Mouse (Mus musculus) spleen, adult 2 months (tissue): ENCODE measurements around the gene Srp72. TPM values are rescaled to one million over a fixed set of nuclear protein-coding genes. Genes with fewer than 3 reads are reported as not detected.

Experiments
- DNase-seq, 2 experiments: peaks; one replicate each; pipeline versions ENCODE4 v3.0.0 to v3.0.0-alpha.2; 2012 to 2021; ENCODE audit warnings: low spot score in 2 of 2, low read depth in 1 of 2
- H3K27ac ChIP-seq: fragments of 200-500 bp; 2 replicates; pipeline ENCODE4 v1.5.1; 2012; ENCODE audit warnings: low read length, inconsistent platforms; ENCODE audit not compliant: insufficient read depth
- H3K27me3 ChIP-seq: fragments of 200-500 bp; 2 replicates; pipeline ENCODE4 v1.6.1; 2012; ENCODE audit warnings: mild to moderate bottlenecking, moderate library complexity, low read length, inconsistent platforms; ENCODE audit not compliant: control insufficient read depth, insufficient read depth
- H3K36me3 ChIP-seq: fragments of 200-500 bp; 2 replicates; pipeline ENCODE4 v1.6.1; 2012; ENCODE audit warnings: mild to moderate bottlenecking, low read length, inconsistent platforms; ENCODE audit not compliant: control insufficient read depth, insufficient read depth
- H3K4me1 ChIP-seq: fragments of 200-500 bp; 2 replicates; pipeline ENCODE4 v1.6.1; 2011; ENCODE audit warnings: inconsistent platforms; ENCODE audit not compliant: control insufficient read depth, insufficient read depth, insufficient read length
- H3K4me3 ChIP-seq: fragments of 200-500 bp; 2 replicates; pipeline ENCODE4 v1.5.1; 2011; ENCODE audit warnings: mild to moderate bottlenecking, inconsistent platforms; ENCODE audit not compliant: insufficient read depth, insufficient read length; ENCODE audit errors: extremely low read depth
- CTCF ChIP-seq: fragments of 200-500 bp; IDR thresholded peaks from 2 replicates; pipeline ENCODE4 v1.5.1; 2011; ENCODE audit warnings: mild to moderate bottlenecking, inconsistent platforms; ENCODE audit not compliant: insufficient read depth, insufficient read length, insufficient replicate concordance; ENCODE audit errors: extremely low read depth
- POLR2A ChIP-seq: fragments of 200-500 bp; IDR thresholded peaks from 2 replicates; pipeline ENCODE4 v1.6.1; 2011; ENCODE audit warnings: low read depth, low read length, inconsistent platforms
- WGBS: fragments of 180-500 bp; shearing (Covaris S2); methylation state at CpG from one replicate; pipeline ENCODE4 v1.1.7; 2018; 5-methylcytosine and 5-hydroxymethylcytosine counted together
- polyA plus RNA-seq: library from polyadenylated mRNA; depleted of rRNA; stranded (reverse); fragments of >200 nt; gene quantifications from 2 replicates; pipeline ENCODE4 v1.2.3, GENCODE M21; 2012; rRNA removed

The Srp72 gene
- polyA plus RNA-seq, 1 experiment, result 12.6 TPM

- TF ChIP-seq POLR2A (no peak), CTCF (no peak)
- no peaks in the 10 kb centered on the region for H3K27me3 ChIP-seq
- DNase-seq, result no peak
- no peak overlapping the region for H3K4me3 ChIP-seq
- no peak overlapping the region for H3K27ac ChIP-seq
- no peaks in the 10 kb centered on the region for H3K36me3 ChIP-seq
- no peaks in the 10 kb centered on the region for H3K4me1 ChIP-seq
These were observed 64.9 kb downstream of the Srp72 start for GRCm38 (mm10) chr5:77039391-77039790.

- Histone ChIP-seq H3K4me1 (no peaks in the 10 kb centered on the region; the same call in 1 of the 2 replicates), H3K36me3 (no peaks in the 10 kb centered on the region), H3K27ac (no peak overlapping the region), H3K27me3 (no peaks in the 10 kb centered on the region), H3K4me3 (no peak overlapping the region)
- TF ChIP-seq POLR2A (no peak), CTCF (no peak)
- WGBS, result 20% methylated on average over 5 of the region's 5 CpGs
- DNase-seq, result no peak
These were observed 69.9 kb downstream of the Srp72 start for GRCm38 (mm10) chr5:77044362-77044761.

Other genes starting within 250 kb of the Srp72 start
- gene Aasdh, start 69.2 kb upstream of the Srp72 start, polyA plus RNA-seq, result 7.4 and 9.8 TPM in 2 replicates
- gene Paics, start 23.4 kb upstream of the Srp72 start, polyA plus RNA-seq, result 27.9 and 30.0 TPM in 2 replicates
- gene Ppat, start 23.1 kb upstream of the Srp72 start, polyA plus RNA-seq, result 5.1 TPM in 2 replicates
- not detected in 2 replicates for gene Arl9, start 29.4 kb downstream of the Srp72 start, polyA plus RNA-seq
- gene Thegl, start 41.3 kb downstream of the Srp72 start, polyA plus RNA-seq, result not detected in 2 replicates
- 18.2 and 26.1 TPM in 2 replicates for gene Hopx, start 140.4 kb downstream of the Srp72 start, polyA plus RNA-seq
- gene Spink2, start 236.8 kb downstream of the Srp72 start, polyA plus RNA-seq, result 0.18 and 0.25 TPM in 2 replicates